In genomic region chr17:57214676-57215387, GRCm38 (mm10) we compare ENCODE assay signal across 10 mouse cellular contexts. TPM values are rescaled to one million over a fixed set of nuclear protein-coding genes. Genes with fewer than 3 reads are reported as not detected.
DNase-seq lines count a peak whose midpoint lies in the region; ATAC-seq and TF ChIP-seq lines count a peak whose summit lies in the region.
"Had no signal": no experiment of that assay in that cellular context is flagged by ENCODE, and none has a peak within 500 bp of the region (broad histone marks: within the 10 kb centered on the region; RNA-seq: fewer than 3 reads in every experiment).

No protein-coding gene starts in this region.

- WGBS in kidney, postnatal 0 days: 47% methylated on average over 13 of the region's 13 CpGs
- WGBS in hindbrain, embryonic 16.5 days: 41% methylated on average over 13 of the region's 13 CpGs

- ATAC-seq in kidney, postnatal 0 days (replicated peaks; ENCODE audit: low FRiP score, low read depth): 0 out of 2 replicates have a peak, but pooled peaks have one; percentile 19
- peak; percentile 94 for ATAC-seq in hindbrain, embryonic 16.5 days
- ATAC-seq: activated CD4-positive, CD25-positive, alpha-beta regulatory T cell, adult 4 months had no signal

- TF ChIP-seq CTCF in kidney, postnatal 0 days (IDR thresholded peaks at IDR 0.05; ENCODE audit: low read depth): no peak

- no peaks in the 10 kb centered on the region for H3K4me1 ChIP-seq in kidney, postnatal 0 days (replicated peaks; ENCODE audit: insufficient read depth, low read length)
- H3K4me1 ChIP-seq in hindbrain, embryonic 16.5 days (ENCODE audit: control insufficient read depth, insufficient read depth, low read depth, low read length): no peaks in the 10 kb centered on the region; the same call in 1 of the 2 replicates
- H3K4me1 ChIP-seq: limb, embryonic 13.5 days had no signal

- H3K9ac ChIP-seq in kidney, postnatal 0 days (ENCODE audit: low read depth, low read length): no peak overlapping the region
- H3K9ac ChIP-seq in hindbrain, embryonic 16.5 days (ENCODE audit: low read depth, low read length): 0 out of 2 replicates have a peak overlapping the region, but pooled peaks have one; percentile 15
- H3K9ac ChIP-seq: limb, embryonic 13.5 days had no signal

- H3K36me3 ChIP-seq in kidney, postnatal 0 days (ENCODE audit: insufficient read depth, low read length): no peaks in the 10 kb centered on the region
- H3K36me3 ChIP-seq in hindbrain, embryonic 16.5 days (ENCODE audit: control insufficient read depth, insufficient read depth, low read length): no peaks in the 10 kb centered on the region
- H3K36me3 ChIP-seq: limb, embryonic 13.5 days had no signal

- H3K27ac ChIP-seq in kidney, postnatal 0 days: no peak overlapping the region
- no peak overlapping the region for H3K27ac ChIP-seq in hindbrain, embryonic 16.5 days (ENCODE audit: low read depth, low read length)
- H3K27ac ChIP-seq: limb, embryonic 13.5 days had no signal

- DNase-seq in kidney, postnatal 0 days (ENCODE audit: low spot score): peak; percentile 23
- no peak for DNase-seq in kidney, postnatal 10 days
- DNase-seq in brain, adult 2 months (ENCODE audit: low read depth, low spot score): peak; percentile 56
- peak; percentile 37 for DNase-seq in retina, adult 2 months (ENCODE audit: low read depth, low spot score)
- no peak for DNase-seq in layer of hippocampus, adult 9-10 months (ENCODE audit: low spot score)
- DNase-seq in adrenal gland, adult 8-10 months: no peak
- no peak for DNase-seq in layer of hippocampus, adult 8-10 months (ENCODE audit: low spot score in 2 of 2)

- H3K9me3 ChIP-seq in kidney, postnatal 0 days (replicated peaks; ENCODE audit: low read length): no peaks in the 10 kb centered on the region
- H3K9me3 ChIP-seq in hindbrain, embryonic 16.5 days (ENCODE audit: control insufficient read depth, low read length): no peaks in the 10 kb centered on the region
- H3K9me3 ChIP-seq: limb, embryonic 13.5 days had no signal

- H3K27me3 ChIP-seq in kidney, postnatal 0 days (ENCODE audit: insufficient read depth, low read length): no peaks in the 10 kb centered on the region
- H3K27me3 ChIP-seq in hindbrain, embryonic 16.5 days (replicated peaks; ENCODE audit: control insufficient read depth, insufficient read depth, low read length): no peaks in the 10 kb centered on the region

- no peak overlapping the region for H3K4me2 ChIP-seq in kidney, postnatal 0 days (ENCODE audit: low read length)
- peak overlapping the region; percentile 43 for H3K4me2 ChIP-seq in hindbrain, embryonic 16.5 days (ENCODE audit: low read length)
- H3K4me2 ChIP-seq: limb, embryonic 13.5 days had no signal

- H3K4me3 ChIP-seq in kidney, postnatal 0 days (replicated peaks; ENCODE audit: low read depth, low read length): no peak overlapping the region
- H3K4me3 ChIP-seq in hindbrain, embryonic 16.5 days (ENCODE audit: low read length): peak overlapping the region; percentile 4; the same call in 1 of the 2 replicates
- H3K4me3 ChIP-seq: limb, embryonic 13.5 days had no signal

RNA-seq across cellular contexts. Expression of gene C3, which starts 13.1 kb away (rescaled TPM):
- polyA plus RNA-seq in kidney, postnatal 0 days (2015; fragmentation: Nextera tagmentation; extraction: Ambion mirVana): 2.0 and 2.9 TPM in 2 replicates
- polyA plus RNA-seq in hindbrain, embryonic 16.5 days (2015; fragmentation: Nextera tagmentation; extraction: Ambion mirVana): 2.1 TPM in 2 replicates
- 1,000 to 10,000 TPM in 1 of 4 experiments, 100 to 1,000 TPM in 1, 10 to 100 TPM in 2; 36.4 to 1,135 (median 245) TPM for total RNA-seq in adrenal gland, adult 8-10 months (2022)
- 10 to 100 TPM in 2 of 4 experiments, 1 to 10 TPM in 2; 2.2 to 19.0 (median 8.9) TPM for total RNA-seq in layer of hippocampus, adult 8-10 months (2022)

RNA-seq across cellular contexts. Expression of gene Tnfsf14, which starts 20.9 kb away (rescaled TPM):
- 0.08 and 0.09 TPM in 2 replicates for polyA plus RNA-seq in kidney, postnatal 0 days (2015; fragmentation: Nextera tagmentation; extraction: Ambion mirVana)
- polyA plus RNA-seq in hindbrain, embryonic 16.5 days (2015; fragmentation: Nextera tagmentation; extraction: Ambion mirVana): not detected in 2 replicates
- under 1 TPM in 2 of 4 experiments, not detected in 2; 0.16 to 0.17 TPM for total RNA-seq in adrenal gland, adult 8-10 months (2022)
- not detected for total RNA-seq in layer of hippocampus, adult 8-10 months (2022)

RNA-seq across cellular contexts. Expression of gene Gpr108, which starts 33.4 kb away (rescaled TPM):
- polyA plus RNA-seq in kidney, postnatal 0 days (2015; fragmentation: Nextera tagmentation; extraction: Ambion mirVana): 37.6 and 40.4 TPM in 2 replicates
- polyA plus RNA-seq in hindbrain, embryonic 16.5 days (2015; fragmentation: Nextera tagmentation; extraction: Ambion mirVana): 22.8 and 24.2 TPM in 2 replicates
- total RNA-seq in adrenal gland, adult 8-10 months (2022): 100 to 1,000 TPM in 3 of 4 experiments, 10 to 100 TPM in 1; 98.6 to 107 (median 102) TPM
- total RNA-seq in layer of hippocampus, adult 8-10 months (2022): 10 to 100 TPM; 25.7 to 28.6 (median 28.3) TPM

RNA-seq across cellular contexts. Expression of gene Trip10, which starts 34.4 kb away (rescaled TPM):
- polyA plus RNA-seq in kidney, postnatal 0 days (2015; fragmentation: Nextera tagmentation; extraction: Ambion mirVana): 40.8 and 43.6 TPM in 2 replicates
- 10.1 and 11.6 TPM in 2 replicates for polyA plus RNA-seq in hindbrain, embryonic 16.5 days (2015; fragmentation: Nextera tagmentation; extraction: Ambion mirVana)
- total RNA-seq in adrenal gland, adult 8-10 months (2022): 10 to 100 TPM; 57.1 to 89.6 (median 72.8) TPM
- total RNA-seq in layer of hippocampus, adult 8-10 months (2022): 10 to 100 TPM in 3 of 4 experiments, 1 to 10 TPM in 1; 8.1 to 12.3 (median 11.6) TPM

Comparison
In these comparisons a context has a peak if more than half of its experiments do, and no peak if none do; other contexts are left out.
1. DNase-seq: peak in kidney, postnatal 0 days (single experiment), brain, adult 2 months (single experiment) and retina, adult 2 months (single experiment); none in kidney, postnatal 10 days (single experiment), layer of hippocampus, adult 9-10 months (single experiment), adrenal gland, adult 8-10 months (single experiment) and layer of hippocampus, adult 8-10 months (0 of 2).